Mouse (Mus musculus) embryonic fibroblast, embryonic 13.5 days (primary cell): Measurements from ENCODE around the gene Actl6b. TPM values are rescaled to one million over a fixed set of nuclear protein-coding genes. Genes with fewer than 3 reads are reported as not detected.

Experiments used
- H3K27ac ChIP-seq: 2 replicates; pipeline ENCODE4 v1.5.1; 2012; ENCODE audit warnings: low read length, control low read depth, inconsistent platforms; ENCODE audit not compliant: insufficient read depth
- H3K4me1 ChIP-seq: 2 replicates; pipeline ENCODE4 v1.6.1; 2011; ENCODE audit warnings: low read length; ENCODE audit not compliant: control insufficient read depth, insufficient read depth
- H3K4me3 ChIP-seq: 2 replicates; pipeline ENCODE4 v1.5.1; 2011; ENCODE audit warnings: mild to moderate bottlenecking, control low read depth, low read length; ENCODE audit not compliant: insufficient read depth
- CTCF ChIP-seq: IDR thresholded peaks from 2 replicates; pipeline ENCODE4 v1.5.1; 2011; ENCODE audit warnings: mild to moderate bottlenecking, control low read depth, low read length, moderate library complexity, borderline replicate concordance; ENCODE audit not compliant: insufficient read depth
- POLR2A ChIP-seq: IDR thresholded peaks from 2 replicates; pipeline ENCODE4 v1.6.1; 2011; ENCODE audit warnings: low read depth, mild to moderate bottlenecking, control low read depth, low read length, moderate library complexity
- polyA plus RNA-seq: library from polyadenylated mRNA; stranded (reverse); fragments of >200 nt; gene quantifications from 2 replicates; pipeline ENCODE4 v1.2.4, GENCODE M21; 2011; ENCODE audit warnings: low read depth; ENCODE audit not compliant: missing spikeins, insufficient read length

Gene Actl6b
- polyA plus RNA-seq, 1 experiment = not detected

DNA sequence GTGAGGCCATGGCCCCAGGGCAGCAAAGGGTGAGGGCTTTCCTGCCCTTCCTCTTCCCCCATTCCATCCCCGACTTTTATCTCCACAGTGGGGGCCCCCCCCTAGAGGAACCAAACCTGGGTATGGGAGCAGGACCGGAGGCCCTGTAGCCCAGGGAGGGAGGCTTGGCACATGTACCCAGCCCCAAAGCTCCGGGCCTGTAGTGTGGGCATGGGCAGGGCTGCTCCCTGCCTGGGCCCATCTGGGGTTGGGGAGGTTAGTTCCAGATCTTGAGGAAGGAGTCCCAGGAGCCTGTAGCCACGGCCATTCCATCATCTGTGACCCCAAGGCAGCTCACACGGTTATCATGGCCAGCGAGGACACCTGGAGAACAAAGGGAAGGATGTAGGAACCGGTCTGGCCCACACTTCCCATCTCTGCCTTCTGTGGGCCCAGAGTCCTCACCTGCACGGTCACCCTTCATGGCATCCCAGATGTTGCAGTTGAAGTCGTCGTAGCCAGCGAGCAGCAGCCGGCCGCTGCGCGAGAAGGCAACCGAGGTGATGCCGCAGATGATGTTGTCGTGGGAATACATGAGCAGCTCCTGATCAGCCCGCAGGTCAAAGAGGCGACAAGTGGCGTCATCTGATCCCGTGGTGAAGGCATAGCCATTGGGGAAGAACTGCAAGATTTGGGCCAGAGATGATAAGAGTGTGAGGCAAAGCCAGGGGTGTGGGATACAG is 24.9 kb upstream of the Actl6b start:
- TF ChIP-seq POLR2A = no peak
- no peak for TF ChIP-seq CTCF
- 0 out of 2 replicates have a peak, but pooled peaks cover 5% of the 10 kb centered on the region for H3K4me1 ChIP-seq
- no peak overlapping the region for H3K4me3 ChIP-seq
- no peak overlapping the region for H3K27ac ChIP-seq

DNA sequence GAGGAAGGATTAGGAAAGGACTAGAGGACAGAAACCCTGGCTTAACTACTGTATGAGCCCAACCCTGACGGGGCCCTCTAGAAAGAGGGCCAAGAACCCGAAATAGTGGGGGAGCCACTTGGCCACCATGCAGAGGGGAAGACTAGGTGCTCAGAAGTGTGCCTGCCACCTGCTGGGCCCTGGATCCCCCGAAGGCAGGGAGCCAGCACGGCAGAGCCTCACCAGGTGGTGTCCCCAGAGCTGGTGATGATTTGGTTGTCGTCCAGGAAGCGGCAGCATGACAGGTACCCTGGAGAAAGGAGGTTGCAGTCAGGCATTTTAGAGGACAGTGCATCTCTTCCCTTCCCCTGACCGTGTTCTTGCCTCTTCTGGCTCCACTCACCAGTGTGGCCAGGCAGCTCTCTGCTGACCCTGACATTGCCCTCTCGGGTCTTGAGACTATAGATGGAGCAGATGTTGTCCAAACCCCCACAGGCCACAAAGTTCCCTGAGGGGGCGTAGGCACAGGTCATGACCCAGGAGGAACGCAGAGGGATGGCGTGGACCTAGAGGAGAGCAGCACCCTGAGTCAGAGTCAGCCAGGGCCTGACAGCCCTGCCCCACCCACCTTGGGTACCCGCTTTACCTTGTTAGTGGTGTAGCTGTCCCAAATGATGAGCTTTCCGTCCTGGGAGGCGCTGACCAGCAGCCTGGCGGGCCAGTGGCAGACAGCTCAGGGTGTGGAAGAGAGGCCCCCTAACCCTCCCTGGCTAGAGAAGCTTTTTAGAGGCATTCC is 23.9 kb upstream of the Actl6b start:
- Histone ChIP-seq H3K4me1 (peaks cover 8% of the 10 kb centered on the region; the same call in 1 of the 2 replicates), H3K27ac (no peak overlapping the region), H3K4me3 (no peak overlapping the region)
- no peak for TF ChIP-seq CTCF
- no peak for TF ChIP-seq POLR2A

DNA sequence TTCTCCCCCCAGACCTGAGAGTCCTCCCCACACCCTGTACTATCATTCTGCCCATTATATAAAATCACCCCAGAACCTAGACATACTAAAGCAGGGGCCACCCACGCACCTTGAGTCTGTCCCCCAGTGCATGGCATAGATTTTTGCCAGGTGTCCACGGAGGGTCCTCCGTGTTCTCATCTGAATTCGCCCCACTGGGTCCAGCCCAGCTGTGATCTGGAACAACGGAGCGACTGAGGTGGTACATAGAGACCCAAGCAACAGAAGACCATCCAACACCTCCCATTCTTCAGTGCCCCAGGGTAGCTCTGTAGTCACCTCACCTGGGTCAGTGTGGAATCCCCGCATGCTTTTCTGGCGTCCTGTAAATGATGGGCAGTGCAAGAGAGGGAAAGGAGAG is 23.2 kb upstream of the Actl6b start:
- no peak for TF ChIP-seq CTCF
- no peak for TF ChIP-seq POLR2A
- Histone ChIP-seq H3K4me1 (peaks cover 8% of the 10 kb centered on the region; the same call in 1 of the 2 replicates), H3K27ac (peak overlapping the region; percentile 17), H3K4me3 (peak overlapping the region; percentile 50)

DNA sequence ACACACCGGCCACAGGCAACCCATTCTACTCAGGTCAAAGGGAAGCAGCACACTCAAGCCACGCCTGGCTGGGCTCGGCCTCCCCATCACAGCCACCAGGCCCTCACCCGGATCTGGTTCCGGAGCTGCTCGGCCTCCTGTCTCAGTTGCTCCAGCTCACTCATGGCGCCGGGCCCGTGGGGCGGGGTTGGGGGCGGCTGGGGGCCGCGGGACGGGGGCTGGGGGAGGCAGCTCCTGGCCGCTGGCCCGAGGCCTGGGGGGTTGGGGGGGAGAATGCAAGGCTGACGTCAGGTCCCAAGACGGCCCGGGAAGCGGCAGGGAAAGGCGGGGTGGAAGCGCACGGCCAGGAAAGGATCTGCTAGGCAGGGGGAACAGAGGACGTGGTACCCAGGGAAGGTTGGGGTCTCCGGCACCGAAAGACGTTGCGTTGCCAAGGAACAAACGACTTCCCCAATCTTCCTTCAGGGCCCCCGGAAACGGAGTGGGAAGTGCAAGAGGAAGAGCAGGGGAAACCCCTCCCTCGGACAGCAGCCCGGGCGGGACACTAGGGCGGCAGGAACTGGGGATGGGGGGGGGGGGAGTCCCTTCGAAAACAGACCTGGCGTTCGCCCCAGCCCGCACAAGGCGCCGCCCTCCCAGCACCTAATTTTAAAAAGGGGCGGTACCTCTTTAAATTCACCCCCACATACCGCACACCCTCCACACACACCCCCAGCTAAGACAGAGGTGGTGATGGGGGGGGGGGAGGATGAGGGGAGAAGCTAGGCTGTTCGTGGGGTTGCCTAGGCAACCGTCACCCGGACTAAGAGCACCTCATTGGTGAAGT is 22.5 kb upstream of the Actl6b start:
- Histone ChIP-seq H3K4me1 (peaks cover 8% of the 10 kb centered on the region; the same call in 1 of the 2 replicates), H3K4me3 (peak overlapping the region; percentile 97), H3K27ac (peak overlapping the region; percentile 77)
- peak; percentile 49 for TF ChIP-seq POLR2A
- no peak for TF ChIP-seq CTCF

DNA sequence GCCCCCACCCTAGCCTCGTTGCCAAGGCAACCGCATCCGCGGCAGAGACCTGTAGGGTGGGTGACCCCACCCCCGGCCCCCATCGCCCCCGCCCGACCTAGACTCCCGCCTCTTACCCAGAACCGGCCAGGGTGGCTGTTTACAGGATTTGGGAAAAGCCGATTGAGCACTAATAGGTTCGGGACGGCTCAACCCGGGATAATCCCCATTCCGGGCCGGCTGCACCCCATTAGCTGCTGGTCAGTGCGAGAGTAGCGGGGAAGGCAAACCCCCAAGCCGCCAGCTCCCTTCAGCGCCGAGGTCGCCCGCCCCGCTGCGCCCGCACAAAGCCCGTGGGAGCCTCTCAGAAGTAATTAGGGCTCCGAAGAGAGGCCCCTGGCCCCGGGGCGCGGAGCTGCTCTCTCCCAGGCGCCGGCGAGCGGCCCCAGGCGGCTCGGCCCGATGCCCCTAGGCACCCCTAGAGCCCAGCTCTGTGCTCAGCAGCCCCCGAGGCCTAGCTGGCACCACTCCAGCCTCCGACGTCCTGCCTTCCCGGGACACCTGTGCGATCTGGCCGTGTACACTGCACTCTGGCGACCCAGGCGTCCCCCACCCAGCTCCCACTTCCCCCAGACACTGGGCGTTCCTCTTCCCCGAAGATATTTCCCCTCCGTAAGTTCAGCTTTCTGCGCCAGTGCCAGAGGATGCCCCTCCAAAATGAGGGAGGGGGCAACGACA is 21.7 kb upstream of the Actl6b start:
- Histone ChIP-seq H3K4me1 (peaks cover 8% of the 10 kb centered on the region; the same call in 1 of the 2 replicates), H3K27ac (peak overlapping the region; percentile 97), H3K4me3 (peak overlapping the region; percentile 97)
- TF ChIP-seq CTCF (no peak), POLR2A (peak; percentile 16; the same call in 1 of the 2 replicates)

DNA sequence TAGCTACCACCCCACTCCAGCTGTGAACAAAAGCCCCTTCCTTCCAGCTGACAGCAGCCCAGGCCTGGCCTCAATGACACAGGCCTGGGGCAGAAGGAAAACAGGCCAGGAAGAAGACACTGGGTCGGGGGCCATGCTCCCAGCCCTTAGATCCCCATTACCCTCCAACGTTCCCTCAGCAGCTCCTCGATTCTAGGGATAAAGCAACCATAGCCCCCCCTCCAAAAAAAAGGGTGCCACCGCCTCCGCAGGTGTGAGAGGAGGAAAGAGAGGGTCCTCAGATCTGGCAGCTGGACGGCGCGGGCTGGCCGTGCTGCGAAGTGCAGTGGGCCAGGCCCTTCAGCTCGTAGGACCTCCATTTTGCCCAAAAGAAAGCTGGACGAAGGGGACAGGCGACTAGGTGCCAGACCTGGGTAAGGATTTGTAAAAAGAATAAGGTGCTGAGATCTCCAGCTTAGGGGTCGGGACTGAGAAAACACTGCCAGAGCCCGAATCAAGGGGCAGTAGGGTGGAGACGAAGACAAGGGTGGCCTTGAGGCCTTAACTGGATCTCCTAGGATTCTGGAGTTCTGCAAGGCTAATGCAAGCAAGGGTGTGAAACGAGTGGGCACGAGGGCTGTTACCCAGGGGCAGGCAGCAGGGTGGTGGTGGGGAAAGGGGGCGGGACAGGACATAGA is 21.0 kb upstream of the Actl6b start:
- Histone ChIP-seq H3K27ac (peak overlapping the region; percentile 97), H3K4me3 (peak overlapping the region; percentile 97), H3K4me1 (peaks cover 8% of the 10 kb centered on the region; the same call in 1 of the 2 replicates)
- peak; percentile 52; the same call in 1 of the 2 replicates for TF ChIP-seq POLR2A
- no peak for TF ChIP-seq CTCF

DNA sequence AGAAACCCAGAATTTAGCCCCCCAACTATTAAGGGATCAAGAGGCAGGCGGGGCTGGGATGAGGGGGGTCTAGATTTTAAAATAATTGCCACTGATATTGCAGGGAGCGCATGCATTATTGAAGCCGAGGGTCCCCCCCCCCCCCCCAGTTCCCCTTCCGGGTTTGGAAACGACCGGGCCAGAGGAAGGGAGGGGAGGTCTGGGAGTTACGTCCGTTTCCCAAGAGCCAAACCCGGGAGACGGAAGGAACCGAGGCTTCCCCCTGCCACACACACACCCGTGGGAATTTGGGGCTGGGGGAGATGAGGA is 20.6 kb upstream of the Actl6b start:
- Histone ChIP-seq H3K27ac (peak overlapping the region; percentile 97), H3K4me1 (peaks cover 8% of the 10 kb centered on the region; the same call in 1 of the 2 replicates), H3K4me3 (peak overlapping the region; percentile 97)
- no peak for TF ChIP-seq CTCF
- no peak for TF ChIP-seq POLR2A

DNA sequence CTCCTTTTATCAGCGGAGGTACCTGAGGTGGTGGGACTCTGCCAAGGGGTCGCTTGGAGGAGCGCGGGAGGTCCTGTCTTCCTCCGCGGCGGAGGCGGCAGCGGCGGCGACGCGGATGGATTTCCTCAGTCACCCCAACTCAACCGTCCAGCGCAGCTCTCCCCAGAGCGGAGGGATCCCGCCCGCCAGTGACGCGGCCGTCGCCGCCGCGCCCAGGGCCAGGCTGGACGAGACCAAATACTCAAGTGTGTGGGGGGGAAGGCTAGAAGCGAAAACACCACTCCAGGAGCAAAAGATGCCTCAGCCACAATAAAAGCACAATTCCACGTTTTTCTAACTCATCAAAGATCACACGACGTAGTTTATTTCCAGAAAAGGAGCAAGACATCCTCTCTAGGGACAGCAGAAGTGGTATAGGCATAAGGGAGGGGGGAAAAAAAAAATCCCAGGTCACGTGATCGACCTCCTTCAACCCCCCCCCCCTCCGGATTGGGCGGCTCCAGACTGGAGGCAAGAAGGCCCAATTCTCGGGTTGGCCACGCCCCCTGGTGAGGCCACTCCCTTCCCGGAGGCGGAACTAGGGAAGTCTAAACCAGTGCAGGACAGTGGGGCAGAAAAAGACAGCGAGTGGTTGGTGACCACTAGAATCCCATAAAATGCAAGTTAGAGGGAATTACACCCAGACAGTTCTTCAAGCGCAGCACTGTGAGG is 20.0 kb upstream of the Actl6b start, which contains the start of the genes Epo and Gnb2:
TSS of gene Epo (minus strand) at position 126 of the 711 bp plus-strand sequence.
TSS of gene Gnb2 (minus strand) at position 394 of the 711 bp plus-strand sequence.
- H3K4me1 ChIP-seq = peaks cover 8% of the 10 kb centered on the region; the same call in 1 of the 2 replicates
- peak within 1 kb of the TSS; percentile 97 for H3K4me3 ChIP-seq
- TF ChIP-seq CTCF (no peak), POLR2A (peak; percentile 91)
- H3K27ac ChIP-seq = peak within 1 kb of the TSS; percentile 97
